Mouse (Mus musculus): ENCODE measurements around the gene Ext2. TPM values are rescaled to one million over a fixed set of nuclear protein-coding genes. Genes with fewer than 3 reads are reported as not detected.

The Ext2 gene
- 10 to 100 TPM; 46.2 to 62.6 (median 57.5) TPM for total RNA-seq (2022)

DNA sequence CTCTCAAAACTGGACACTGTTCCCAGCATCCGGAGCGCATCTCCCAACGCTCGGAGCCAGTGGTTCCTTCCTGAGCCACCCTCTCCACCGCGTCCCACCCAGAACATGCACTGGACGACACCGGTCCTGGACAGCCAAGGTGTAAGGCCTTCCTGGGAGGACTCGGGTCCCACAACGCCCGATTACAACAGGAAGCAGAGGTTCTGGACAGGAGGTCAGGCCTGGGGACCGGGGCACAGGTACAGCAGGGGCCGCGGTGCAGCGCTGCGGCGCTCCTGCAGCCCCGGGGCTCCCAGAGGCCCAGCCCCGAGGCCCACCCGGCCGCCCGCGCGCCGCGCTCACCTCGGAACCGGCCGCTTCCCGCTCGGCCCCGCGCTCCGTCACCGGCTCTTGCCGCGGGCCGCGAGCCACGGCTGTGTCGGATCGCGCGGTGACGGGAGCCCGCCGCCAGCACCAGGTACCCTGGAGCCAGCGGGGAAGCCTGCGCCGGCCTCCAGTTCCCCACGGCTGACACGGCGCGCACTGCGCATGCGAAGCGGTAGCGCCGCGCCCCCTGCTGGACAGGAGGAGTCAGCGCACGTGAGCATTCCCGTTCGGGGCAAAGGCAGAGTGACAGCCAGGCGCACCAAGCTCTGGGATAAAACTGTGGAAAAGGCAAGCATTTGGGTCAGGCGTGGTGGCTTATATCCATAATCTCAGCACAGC lies at the start of gene Ext2:
TSS of gene Ext2 (minus strand) at position 524 of the 705 bp plus-strand sequence.
- DNase-seq (ENCODE audit: low spot score in 2 of 2): peak; percentile 70 to 92

DNA sequence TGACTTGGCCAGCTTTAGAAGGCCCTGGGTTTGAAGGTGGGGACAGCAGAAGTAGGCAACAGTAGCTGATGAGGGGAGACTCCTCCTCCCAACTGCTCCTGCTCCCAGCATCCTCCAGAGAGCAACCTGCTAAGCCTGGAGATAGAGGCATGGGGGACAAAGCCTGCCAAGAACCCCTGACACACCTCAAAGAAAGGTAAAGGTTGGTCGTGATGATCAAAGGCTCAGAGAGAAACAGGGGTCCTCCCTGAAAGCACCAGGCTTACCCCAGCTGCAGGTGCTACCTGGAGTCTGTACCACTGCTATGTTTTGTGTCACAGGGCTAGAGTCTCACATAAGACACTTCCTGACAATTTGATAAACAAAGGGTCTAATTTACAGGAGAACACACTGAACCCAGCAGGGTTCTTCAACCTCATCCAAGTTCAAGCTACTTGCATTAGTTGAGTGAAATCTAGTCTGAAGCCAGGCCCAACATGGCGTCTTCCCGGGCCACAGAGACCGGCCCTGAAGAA lies 49.1 kb upstream of the Ext2 start:
- DNase-seq (ENCODE audit: low spot score in 2 of 2): no peak

DNA sequence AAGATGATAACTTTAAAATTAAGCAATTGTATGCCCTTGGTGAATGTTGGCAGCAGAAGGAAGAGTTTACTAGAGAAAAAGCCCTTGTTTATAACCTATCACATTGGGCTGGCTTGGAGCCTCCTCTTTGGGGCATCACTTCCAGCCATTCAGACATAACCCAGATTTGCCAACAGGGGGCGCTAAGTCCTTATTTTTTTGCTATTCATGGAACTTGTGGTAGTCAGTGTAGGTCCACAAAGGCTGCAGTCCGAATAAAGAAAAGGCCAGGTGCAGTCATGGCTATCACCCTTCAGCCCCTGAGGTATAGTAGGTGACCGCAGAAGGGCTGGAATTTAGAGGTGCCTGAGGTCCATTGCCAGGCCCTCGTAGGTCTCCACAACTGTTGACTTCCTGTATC lies 48.5 kb upstream of the Ext2 start:
- peak; percentile 63 to 80 for DNase-seq (ENCODE audit: low spot score in 2 of 2)

GRCm38 (mm10) chr2:93869107-93869600 lies 46.8 kb upstream of the Ext2 start, which contains the start of gene Accsl:
TSS of gene Accsl (minus strand) at chr2:93869157.
- DNase-seq (ENCODE audit: low spot score in 2 of 2): no peak

DNA sequence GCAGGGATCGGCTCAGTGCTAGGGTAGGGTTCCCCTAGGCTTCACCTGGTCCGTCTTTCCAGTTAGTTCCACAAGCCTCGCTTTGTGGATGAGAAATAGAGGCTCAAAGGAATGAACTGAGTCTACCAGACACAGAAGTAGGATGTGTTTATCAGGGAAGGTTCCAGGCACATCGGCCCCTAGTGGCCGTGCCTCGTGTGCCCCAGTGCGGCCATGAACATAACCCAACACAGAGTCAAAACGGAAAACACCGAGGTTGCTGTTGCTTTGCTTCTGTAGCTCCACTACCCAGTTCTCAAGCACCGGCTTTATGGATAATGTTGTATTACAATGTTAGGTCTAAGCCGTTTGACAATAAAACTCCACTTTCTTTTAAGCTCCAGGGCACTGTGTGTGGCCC lies 46.2 kb upstream of the Ext2 start:
- DNase-seq (ENCODE audit: low spot score in 2 of 2): no peak

- no peak for DNase-seq (ENCODE audit: low spot score in 2 of 2)
Measured at GRCm38 (mm10) chr2:93863229-93863628, 40.9 kb upstream of the Ext2 start.

GRCm38 (mm10) chr2:93858845-93859244 lies 36.5 kb upstream of the Ext2 start:
- no peak for DNase-seq (ENCODE audit: low spot score in 2 of 2)

- no peak for DNase-seq (ENCODE audit: low spot score in 2 of 2)
Measured at GRCm38 (mm10) chr2:93851303-93851702, 28.9 kb upstream of the Ext2 start.

DNA sequence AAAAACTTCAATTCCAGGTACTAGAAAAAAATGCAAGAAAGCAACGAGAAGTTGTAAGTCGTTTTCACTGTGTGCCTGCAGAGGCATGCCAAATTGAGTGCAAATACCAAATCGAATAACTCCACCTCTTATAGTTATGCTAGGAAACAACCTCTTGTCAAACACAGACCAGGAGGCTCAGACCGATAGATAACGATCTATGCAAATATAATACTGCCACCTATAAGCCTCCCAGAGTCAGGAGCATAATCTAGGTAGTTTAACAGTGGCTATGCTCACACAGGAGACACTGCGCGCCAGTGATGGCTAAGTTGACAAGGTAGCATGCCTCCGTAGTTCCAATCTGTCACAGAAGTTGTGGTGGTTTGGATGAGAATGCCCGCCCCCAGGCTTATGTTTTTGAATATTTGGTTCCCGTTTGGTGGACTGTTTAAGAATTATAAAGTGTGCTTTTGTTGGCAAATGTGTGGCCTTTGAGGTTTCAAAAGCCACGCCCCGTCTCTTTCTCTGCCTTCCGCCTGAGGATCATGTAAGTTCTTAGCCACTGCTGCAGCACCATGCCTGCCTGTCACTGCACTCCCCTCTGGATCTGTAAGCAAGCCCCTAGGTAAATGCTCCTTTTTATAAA lies 28.1 kb upstream of the Ext2 start:
- DNase-seq (ENCODE audit: low spot score in 2 of 2): no peak

DNA sequence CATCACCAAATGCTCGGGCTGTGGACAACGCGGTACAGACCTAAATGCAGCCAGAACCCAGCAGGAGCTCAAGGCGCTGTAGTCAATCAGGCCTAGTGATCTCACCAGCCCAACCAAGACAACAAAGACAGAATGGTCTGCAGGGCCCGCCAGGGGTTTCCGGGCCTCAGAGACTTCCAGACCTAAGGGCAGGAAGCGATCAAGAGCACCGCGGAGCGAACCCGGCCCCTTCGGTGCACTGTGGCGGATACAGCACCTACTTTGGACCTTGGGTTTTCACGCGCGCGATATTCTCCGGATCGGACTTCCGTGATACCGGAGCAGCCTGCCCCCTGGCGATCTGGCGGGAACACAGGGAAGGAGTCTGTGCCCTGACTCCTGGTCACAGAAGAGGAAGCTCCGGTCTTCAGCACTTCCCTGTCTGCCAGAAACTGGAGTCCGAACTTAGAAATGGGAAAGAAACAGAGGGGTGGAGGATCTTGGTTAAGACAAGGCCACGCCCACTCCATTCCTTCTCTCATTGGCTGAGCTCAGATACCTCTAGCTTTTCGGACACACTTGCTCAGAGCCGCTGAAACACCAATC lies 27.2 kb upstream of the Ext2 start, which contains the start of gene Accs:
TSS of gene Accs (minus strand) at position 439 of the 585 bp plus-strand sequence.
- DNase-seq (ENCODE audit: low spot score in 2 of 2): peak in 1 of 2 experiments; percentile 44

DNA sequence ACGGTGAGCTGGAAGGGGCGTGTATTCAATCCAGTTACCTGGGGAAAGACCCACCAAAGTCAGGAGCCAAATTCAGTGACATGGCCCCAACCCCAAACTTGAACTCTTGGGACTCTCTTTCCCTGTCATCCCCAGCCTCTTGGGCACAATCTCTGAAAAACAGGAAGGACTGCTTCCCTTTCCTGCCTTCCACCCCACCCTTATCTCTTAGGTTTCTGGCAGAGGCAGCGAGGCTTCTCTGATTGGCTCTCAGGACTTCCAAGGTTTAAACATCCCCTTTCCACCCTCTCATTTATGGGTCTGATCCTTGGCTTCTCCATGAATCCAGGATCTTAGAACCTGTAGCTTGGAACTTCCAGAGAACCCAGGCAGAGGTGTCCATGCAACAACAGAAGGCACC lies 19.0 kb upstream of the Ext2 start:
- no peak for DNase-seq (ENCODE audit: low spot score in 2 of 2)

GRCm38 (mm10) chr2:93840109-93840508 lies 17.7 kb upstream of the Ext2 start:
- DNase-seq (ENCODE audit: low spot score in 2 of 2): no peak

GRCm38 (mm10) chr2:93838931-93839330 lies 16.6 kb upstream of the Ext2 start:
- no peak for DNase-seq (ENCODE audit: low spot score in 2 of 2)

DNA sequence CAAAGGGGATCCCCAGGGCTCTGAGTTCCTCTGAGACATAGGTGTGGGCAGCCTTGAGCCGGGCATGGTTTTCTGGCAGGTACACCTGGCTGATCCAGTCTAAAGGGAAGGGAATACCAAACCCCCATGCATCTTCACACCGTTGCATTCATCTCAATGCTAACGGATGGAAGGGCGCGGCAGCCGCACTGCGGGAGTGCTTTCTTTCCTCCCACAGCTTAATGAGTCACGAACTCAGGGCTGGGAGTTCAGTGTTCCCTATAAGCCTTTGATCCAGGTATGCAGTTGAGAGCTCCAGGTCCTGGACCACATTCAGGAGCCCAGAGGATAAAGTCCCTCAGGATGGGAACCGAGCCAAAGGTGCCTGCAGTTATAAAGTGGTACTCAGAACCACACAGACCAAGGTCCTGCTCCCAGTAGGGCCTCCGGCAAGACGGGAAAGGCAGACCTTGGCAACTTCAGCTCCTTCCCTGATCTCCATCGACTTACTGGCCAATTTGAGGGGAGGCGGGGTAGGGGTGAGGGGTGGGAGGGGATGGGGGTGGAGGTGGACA lies 13.9 kb upstream of the Ext2 start:
- DNase-seq (ENCODE audit: low spot score in 2 of 2): no peak

DNA sequence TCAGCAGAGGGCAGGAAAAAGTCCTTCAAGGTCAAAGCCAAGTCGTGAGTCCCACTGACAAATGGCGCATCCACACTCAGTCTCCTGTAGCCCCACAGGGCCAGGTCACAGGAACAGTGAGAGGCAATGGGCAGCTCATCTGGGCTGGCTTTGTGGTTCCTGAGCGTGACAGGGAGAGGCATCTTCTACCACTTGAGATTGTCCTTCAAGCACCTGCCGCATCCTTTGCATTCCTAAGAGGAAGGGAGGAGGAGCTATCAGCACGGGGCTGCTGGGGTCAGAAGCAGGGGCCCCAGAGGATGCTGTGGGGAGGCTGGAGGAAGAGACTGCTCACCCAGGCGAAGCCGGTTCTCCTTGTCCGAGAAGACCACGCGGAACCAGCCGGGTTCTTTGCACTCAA lies 13.2 kb upstream of the Ext2 start:
- DNase-seq (ENCODE audit: low spot score in 2 of 2): no peak

GRCm38 (mm10) chr2:93823519-93823918 lies 1.2 kb upstream of the Ext2 start:
- DNase-seq (ENCODE audit: low spot score in 2 of 2): peak; percentile 52 to 69

DNA sequence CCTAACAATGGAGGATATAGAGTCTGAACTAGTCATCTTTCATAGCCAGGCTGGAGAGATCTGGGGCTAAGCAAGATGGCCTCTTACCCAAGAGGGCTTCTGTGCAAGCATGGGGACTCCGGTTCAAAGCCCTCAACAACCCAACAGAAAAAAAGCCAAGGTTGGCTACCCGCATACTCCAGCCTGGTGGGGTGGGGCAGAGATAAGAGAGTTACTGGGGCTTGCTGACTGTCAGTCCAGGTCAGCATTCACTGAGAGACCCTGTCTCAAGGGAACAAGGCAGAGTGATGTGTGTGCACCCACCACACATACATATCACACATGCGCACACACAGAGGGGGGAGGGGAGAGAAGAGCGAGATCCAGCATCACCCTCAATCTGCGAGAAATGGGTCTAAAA lies 4.6 kb downstream of the Ext2 start:
- no peak for DNase-seq (ENCODE audit: low spot score in 2 of 2)

GRCm38 (mm10) chr2:93813343-93813742 lies 9.0 kb downstream of the Ext2 start:
- DNase-seq (ENCODE audit: low spot score in 2 of 2): no peak

DNA sequence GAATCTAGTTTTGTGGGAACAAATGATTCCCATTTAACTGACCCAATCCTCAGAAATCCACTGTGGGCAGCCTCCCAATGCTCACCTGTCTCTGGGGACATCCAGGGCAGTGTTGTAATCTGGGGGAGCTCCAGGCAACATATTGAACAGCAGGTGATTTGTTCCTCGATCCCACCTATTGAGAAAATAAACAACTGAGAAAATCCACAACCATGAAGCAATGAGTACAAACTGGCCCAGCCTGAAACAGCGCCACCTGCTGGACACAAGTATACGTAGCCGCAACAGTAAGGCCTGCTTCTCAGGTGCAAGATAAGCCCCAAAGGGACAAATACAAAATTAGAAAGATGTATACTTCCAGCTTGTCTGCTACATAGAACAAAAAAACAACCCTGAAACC lies 10.6 kb downstream of the Ext2 start:
- peak in 1 of 2 experiments; percentile 57 for DNase-seq (ENCODE audit: low spot score in 2 of 2)

DNA sequence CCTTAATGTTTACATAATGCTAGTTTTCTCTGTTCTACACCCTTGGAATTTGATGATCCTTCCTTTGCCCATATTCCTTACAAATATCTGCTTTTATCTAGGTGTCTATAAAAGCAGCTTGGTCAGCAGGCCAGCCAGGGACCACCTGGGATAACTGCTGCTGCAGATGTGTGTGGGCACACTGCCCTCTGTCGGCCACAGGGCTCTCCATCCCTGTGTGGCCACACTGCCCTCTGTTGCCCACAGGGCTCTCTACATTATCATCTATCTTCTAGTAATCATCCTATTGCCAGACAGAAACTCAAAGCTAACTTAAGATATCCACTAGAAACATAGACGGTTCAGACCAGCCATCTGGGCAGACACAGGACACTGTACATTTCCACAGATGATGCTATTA lies 12.4 kb downstream of the Ext2 start:
- DNase-seq (ENCODE audit: low spot score in 2 of 2): no peak

DNA sequence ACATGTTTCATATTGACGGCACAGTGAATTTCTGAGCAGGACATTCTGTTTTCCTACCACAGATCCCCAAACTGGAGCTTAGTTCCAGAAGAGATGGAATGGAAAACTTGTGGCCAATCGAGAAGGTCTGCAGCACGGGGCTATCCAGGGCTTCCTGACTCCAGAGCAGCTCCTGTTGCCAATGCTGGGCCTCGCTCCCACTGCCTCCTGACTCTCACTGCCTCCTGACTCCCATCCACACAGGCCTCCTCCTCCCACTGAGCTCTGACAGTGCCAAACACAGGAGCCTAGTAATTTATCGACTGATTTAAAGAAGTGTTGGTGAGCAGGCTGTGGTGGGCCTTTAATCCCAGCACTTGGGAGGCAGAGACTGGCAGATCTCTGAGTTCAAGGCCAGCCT lies 14.3 kb downstream of the Ext2 start:
- no peak for DNase-seq (ENCODE audit: low spot score in 2 of 2)

DNA sequence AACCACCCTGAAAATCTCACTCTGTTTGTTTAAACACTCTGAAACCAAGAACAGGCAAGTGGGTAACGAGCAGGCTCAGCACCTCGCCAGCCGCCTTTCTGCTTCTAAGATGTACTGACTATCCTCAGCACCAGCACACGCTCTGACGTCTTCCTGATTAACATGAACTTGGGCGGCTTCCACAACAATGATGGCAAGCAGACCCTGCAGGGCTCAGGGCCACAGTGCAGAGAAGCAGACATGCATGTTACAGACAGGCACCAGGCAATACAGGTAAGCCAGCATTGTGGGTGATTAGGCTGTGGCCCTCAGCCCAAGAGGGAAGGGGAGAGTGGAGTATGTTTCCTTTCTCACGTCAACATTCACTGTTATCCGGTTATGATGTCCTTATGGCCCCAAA lies 14.9 kb downstream of the Ext2 start:
- DNase-seq (ENCODE audit: low spot score in 2 of 2): no peak

Data from layer of hippocampus, adult 8-10 months (tissue).